8 mouse cellular contexts compared by ENCODE assay signal in genomic region chr3:88071783-88072182, GRCm38 (mm10). TPM values are rescaled to one million over a fixed set of nuclear protein-coding genes. Genes with fewer than 3 reads are reported as not detected.
DNase-seq lines count a peak whose midpoint lies in the region; ATAC-seq and TF ChIP-seq lines count a peak whose summit lies in the region.

No protein-coding gene starts in this region.

- H3K27ac ChIP-seq in hindbrain, postnatal 0 days, result no peak overlapping the region

- H3K4me3 ChIP-seq in hindbrain, postnatal 0 days (ENCODE audit: low read length), result no peak overlapping the region

- no peak overlapping the region for H3K4me2 ChIP-seq in hindbrain, postnatal 0 days (ENCODE audit: low read depth, low read length)

- H3K4me1 ChIP-seq in hindbrain, postnatal 0 days (ENCODE audit: insufficient read depth, low read length), result no peaks in the 10 kb centered on the region

- ATAC-seq in activated CD4-positive, CD25-positive, alpha-beta regulatory T cell, adult 4 months, result peak; percentile 69
- ATAC-seq in hindbrain, postnatal 0 days, result peak; percentile 79
- peak; percentile 98 for ATAC-seq in megakaryocyte progenitor cell, adult 5-6 weeks (replicated peaks; ENCODE audit: poor library complexity)

- H3K36me3 ChIP-seq in hindbrain, postnatal 0 days (ENCODE audit: insufficient read depth, low read length), result no peaks in the 10 kb centered on the region

- no peak overlapping the region for H3K9ac ChIP-seq in hindbrain, postnatal 0 days (replicated peaks; ENCODE audit: low read length)

- TF ChIP-seq CTCF in hindbrain, postnatal 0 days (IDR thresholded peaks at IDR 0.05; ENCODE audit: low read depth), result peak; percentile 94

- DNase-seq in cerebellum, postnatal 36 days, result peak; percentile 91 to 95
- DNase-seq in gastrocnemius, adult 18-20 months (ENCODE audit: low spot score), result peak; percentile 91
- DNase-seq in hindbrain, postnatal 0 days (ENCODE audit: low spot score), result peak; percentile 87
- DNase-seq in left cerebral cortex, adult 11 months (ENCODE audit: low spot score), result peak; percentile 69
- peak; percentile 88 to 91 for DNase-seq in right cerebral cortex, postnatal 10 days (ENCODE audit: low spot score in 2 of 2)
- peak; percentile 31 for DNase-seq in urinary bladder, postnatal 10 days (ENCODE audit: low spot score)

- no peaks in the 10 kb centered on the region for H3K27me3 ChIP-seq in hindbrain, postnatal 0 days (ENCODE audit: insufficient read depth, low read length)

- 1% methylated on average over 5 of the region's 5 CpGs for WGBS in hindbrain, postnatal 0 days

- H3K9me3 ChIP-seq in hindbrain, postnatal 0 days (ENCODE audit: low read length), result no peaks in the 10 kb centered on the region

RNA-seq across cellular contexts. Expression of gene Ttc24, which starts 6.3 kb away (rescaled TPM):
- polyA plus RNA-seq in activated CD4-positive, CD25-positive, alpha-beta regulatory T cell, adult 4 months (2017; shearing (Covaris generic)), result not detected
- total RNA-seq in gastrocnemius, adult 18-20 months (2021), result not detected
- total RNA-seq in hindbrain, postnatal 0 days (2014; rRNA removed), result not detected in 2 replicates
- polyA plus RNA-seq in hindbrain, postnatal 0 days (2015; fragmentation: Nextera tagmentation; extraction: Ambion mirVana), result not detected in 2 replicates
- not detected in 2 replicates for total RNA-seq in megakaryocyte progenitor cell, adult 5-6 weeks (2015)
- total RNA-seq in megakaryocyte progenitor cell, adult 5-6 weeks (2017), result not detected in 2 replicates

RNA-seq across cellular contexts. Expression of gene Iqgap3, which starts 10.0 kb away (rescaled TPM):
- polyA plus RNA-seq in activated CD4-positive, CD25-positive, alpha-beta regulatory T cell, adult 4 months (2017; shearing (Covaris generic)), result 1 to 10 TPM; 1.3 to 1.4 TPM
- under 1 TPM; 0.21 to 0.39 TPM for total RNA-seq in gastrocnemius, adult 18-20 months (2021)
- 8.0 and 9.6 TPM in 2 replicates for total RNA-seq in hindbrain, postnatal 0 days (2014; rRNA removed)
- polyA plus RNA-seq in hindbrain, postnatal 0 days (2015; fragmentation: Nextera tagmentation; extraction: Ambion mirVana), result 2.9 and 3.6 TPM in 2 replicates
- total RNA-seq in megakaryocyte progenitor cell, adult 5-6 weeks (2015), result 14.1 and 14.2 TPM in 2 replicates
- 21.4 and 22.0 TPM in 2 replicates for total RNA-seq in megakaryocyte progenitor cell, adult 5-6 weeks (2017)

RNA-seq across cellular contexts. Expression of gene Naxe, which starts 13.5 kb away (rescaled TPM):
- 10 to 100 TPM; 70.9 to 90.8 TPM for polyA plus RNA-seq in activated CD4-positive, CD25-positive, alpha-beta regulatory T cell, adult 4 months (2017; shearing (Covaris generic))
- 10 to 100 TPM; 49.1 to 52.6 TPM for total RNA-seq in gastrocnemius, adult 18-20 months (2021)
- 87.7 and 90.0 TPM in 2 replicates for total RNA-seq in hindbrain, postnatal 0 days (2014; rRNA removed)
- 172 and 174 TPM in 2 replicates for polyA plus RNA-seq in hindbrain, postnatal 0 days (2015; fragmentation: Nextera tagmentation; extraction: Ambion mirVana)
- 44.2 and 67.8 TPM in 2 replicates for total RNA-seq in megakaryocyte progenitor cell, adult 5-6 weeks (2015)
- total RNA-seq in megakaryocyte progenitor cell, adult 5-6 weeks (2017), result 39.6 and 41.4 TPM in 2 replicates

RNA-seq across cellular contexts. Expression of gene Gpatch4, which starts 28.9 kb away (rescaled TPM):
- polyA plus RNA-seq in activated CD4-positive, CD25-positive, alpha-beta regulatory T cell, adult 4 months (2017; shearing (Covaris generic)), result 10 to 100 TPM; 25.3 to 33.4 TPM
- total RNA-seq in gastrocnemius, adult 18-20 months (2021), result 10 to 100 TPM; 20.3 to 20.4 TPM
- 6.3 and 9.0 TPM in 2 replicates for total RNA-seq in hindbrain, postnatal 0 days (2014; rRNA removed)
- 31.7 and 33.5 TPM in 2 replicates for polyA plus RNA-seq in hindbrain, postnatal 0 days (2015; fragmentation: Nextera tagmentation; extraction: Ambion mirVana)
- 34.2 and 38.7 TPM in 2 replicates for total RNA-seq in megakaryocyte progenitor cell, adult 5-6 weeks (2015)
- total RNA-seq in megakaryocyte progenitor cell, adult 5-6 weeks (2017), result 49.2 and 51.8 TPM in 2 replicates

RNA-seq across cellular contexts. Expression of gene Hapln2, which starts 44.4 kb away (rescaled TPM):
- polyA plus RNA-seq in activated CD4-positive, CD25-positive, alpha-beta regulatory T cell, adult 4 months (2017; shearing (Covaris generic)), result not detected
- total RNA-seq in gastrocnemius, adult 18-20 months (2021), result not detected
- 0.47 and 0.50 TPM in 2 replicates for total RNA-seq in hindbrain, postnatal 0 days (2014; rRNA removed)
- polyA plus RNA-seq in hindbrain, postnatal 0 days (2015; fragmentation: Nextera tagmentation; extraction: Ambion mirVana), result 1.2 and 1.5 TPM in 2 replicates
- total RNA-seq in megakaryocyte progenitor cell, adult 5-6 weeks (2015), result not detected in 2 replicates
- total RNA-seq in megakaryocyte progenitor cell, adult 5-6 weeks (2017), result not detected in 2 replicates

Comparison
In these comparisons a context has a peak if more than half of its experiments do, and no peak if none do; other contexts are left out.
1. DNase-seq: peak in every context shown above with its lines; median percentile 93 in cerebellum, postnatal 36 days; 91 in gastrocnemius, adult 18-20 months; 90 in right cerebral cortex, postnatal 10 days; 87 in hindbrain, postnatal 0 days; 69 in left cerebral cortex, adult 11 months; 31 in urinary bladder, postnatal 10 days.